Mouse (Mus musculus) liver (tissue): ENCODE measurements around the gene Itsn1.

ENCODE experiments used
- DNase-seq: peaks from one replicate; pipeline ENCODE4 v3.0.0-alpha.2; 2020; ENCODE audit warnings: mixed read lengths

The Itsn1 gene

GRCm38 (mm10) chr16:91876457-91876856, 147.4 kb downstream of the Itsn1 start:
- no peak for DNase-seq

GRCm38 (mm10) chr16:91879101-91879500, 150.0 kb downstream of the Itsn1 start:
- no peak for DNase-seq

- no peak for DNase-seq
These were observed 152.0 kb downstream of the Itsn1 start for GRCm38 (mm10) chr16:91880869-91881767.

DNA sequence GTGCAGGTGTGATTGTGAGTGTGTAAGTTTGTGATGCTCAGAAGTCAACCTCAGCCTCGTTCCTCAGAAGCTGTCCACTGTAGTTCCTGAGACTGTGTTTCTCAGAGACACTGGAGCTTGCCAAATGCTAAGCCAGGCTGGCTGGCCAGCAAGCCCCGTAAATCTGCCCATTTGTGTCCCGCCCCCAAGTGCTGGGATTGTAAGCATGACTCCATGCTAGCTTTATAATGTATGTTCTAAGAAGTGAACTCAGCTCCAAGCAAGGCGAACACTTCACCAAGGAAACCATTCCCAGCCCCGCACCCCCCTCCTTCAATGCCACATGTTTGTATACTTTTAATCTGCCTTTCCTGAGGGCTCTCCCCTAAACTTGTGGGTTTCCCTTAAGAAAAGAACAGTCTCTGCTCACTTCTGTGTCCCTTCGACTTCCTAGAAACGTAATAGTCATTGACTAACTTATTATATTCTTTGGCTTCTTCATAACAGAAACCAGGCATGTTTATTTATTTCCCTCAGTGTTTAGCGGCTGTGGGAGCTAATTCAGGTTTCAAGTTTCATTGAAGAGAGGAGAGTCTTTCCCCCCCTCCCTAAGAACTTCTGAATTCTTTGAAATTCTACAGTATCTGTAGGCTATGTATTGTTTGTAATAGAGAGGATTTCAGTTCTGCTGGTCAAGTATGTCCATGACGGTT, 153.2 kb downstream of the Itsn1 start:
- DNase-seq = no peak

- DNase-seq = no peak
These were observed 154.6 kb downstream of the Itsn1 start for GRCm38 (mm10) chr16:91883636-91884035.

- DNase-seq = peak; percentile 81
These were observed 155.1 kb downstream of the Itsn1 start for GRCm38 (mm10) chr16:91884196-91884595.

DNA sequence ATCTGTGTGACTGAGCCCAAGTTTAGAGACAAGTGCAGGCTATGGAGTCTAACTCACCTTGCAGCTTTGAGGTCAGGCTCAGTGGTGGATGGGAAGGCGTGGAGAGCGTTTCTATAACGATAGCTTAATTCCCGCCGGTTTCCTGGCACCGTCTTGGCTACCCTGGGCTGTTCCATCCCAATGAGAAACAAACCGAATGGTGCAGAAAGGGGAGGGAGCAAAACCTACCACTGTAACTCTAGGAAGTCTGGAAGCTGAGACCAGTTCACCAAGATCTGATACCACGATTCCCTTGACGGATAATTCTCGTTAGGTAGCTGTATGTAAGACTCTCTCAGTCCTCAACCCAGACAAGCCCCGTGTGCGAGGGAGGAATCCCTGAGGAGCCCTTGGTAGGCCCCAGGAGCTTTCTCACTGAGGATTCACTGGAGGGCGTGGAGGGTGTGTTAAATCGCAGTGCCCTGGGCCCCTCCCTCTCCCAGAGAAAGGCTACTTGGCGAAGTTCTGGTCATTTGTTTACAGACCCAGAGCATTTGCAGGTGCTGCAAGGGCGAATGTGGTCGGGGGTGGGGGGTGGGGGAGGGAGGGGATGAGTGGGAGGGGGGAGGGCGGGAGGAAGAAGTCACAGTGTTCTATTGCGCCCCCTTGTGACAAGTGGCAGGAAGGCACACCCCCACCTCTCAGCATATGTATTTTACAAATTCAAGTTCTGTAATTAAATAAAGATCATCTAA, 156.5 kb downstream of the Itsn1 start:
- peak; percentile 43 for DNase-seq

- DNase-seq = no peak
These were observed 159.3 kb downstream of the Itsn1 start for GRCm38 (mm10) chr16:91888368-91888767.

- DNase-seq = no peak
These were observed 160.8 kb downstream of the Itsn1 start for GRCm38 (mm10) chr16:91889831-91890230.

GRCm38 (mm10) chr16:91891218-91891617, 162.1 kb downstream of the Itsn1 start:
- no peak for DNase-seq

DNA sequence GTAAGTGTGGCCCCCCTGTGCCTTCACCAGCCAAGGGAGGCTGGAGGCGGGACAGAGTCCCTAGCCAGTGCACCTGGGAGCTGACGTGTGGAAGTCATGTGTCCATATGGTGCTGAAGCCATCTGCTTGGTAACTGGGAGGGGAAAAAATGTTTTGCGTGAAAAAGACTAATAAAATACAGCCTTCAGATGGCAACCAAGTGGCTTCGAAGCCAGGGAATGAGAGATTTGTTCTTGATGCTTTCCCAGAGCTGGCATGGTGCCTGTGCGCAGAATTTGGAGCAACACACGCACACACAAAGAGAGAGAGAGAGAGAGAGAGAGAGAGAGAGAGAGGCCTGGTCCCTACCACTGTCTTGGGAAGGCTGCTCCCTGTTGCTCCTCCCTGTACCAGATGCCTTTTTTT, 167.3 kb downstream of the Itsn1 start:
- DNase-seq = no peak

- DNase-seq = no peak
These were observed 170.1 kb downstream of the Itsn1 start for GRCm38 (mm10) chr16:91898850-91899848.

DNA sequence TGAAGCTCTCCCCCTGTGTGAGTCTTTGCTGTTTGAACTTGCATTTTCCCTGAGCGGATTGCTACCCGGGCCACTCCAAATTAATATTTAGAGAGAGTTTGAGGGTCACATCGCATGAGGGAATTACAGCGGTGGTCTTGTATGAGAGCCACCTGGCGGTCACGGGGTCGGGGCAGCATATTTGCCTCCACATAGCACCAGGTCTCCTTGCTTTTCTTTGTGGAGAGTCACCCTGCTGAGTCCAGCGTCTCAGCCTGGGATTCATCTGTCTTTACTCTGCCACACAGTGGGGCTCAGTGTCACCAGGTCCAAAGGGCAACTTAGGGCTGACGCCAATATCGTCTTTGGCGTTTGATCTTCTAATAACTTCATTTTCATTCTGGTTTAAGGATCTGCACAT, 171.2 kb downstream of the Itsn1 start:
- DNase-seq = no peak

DNA sequence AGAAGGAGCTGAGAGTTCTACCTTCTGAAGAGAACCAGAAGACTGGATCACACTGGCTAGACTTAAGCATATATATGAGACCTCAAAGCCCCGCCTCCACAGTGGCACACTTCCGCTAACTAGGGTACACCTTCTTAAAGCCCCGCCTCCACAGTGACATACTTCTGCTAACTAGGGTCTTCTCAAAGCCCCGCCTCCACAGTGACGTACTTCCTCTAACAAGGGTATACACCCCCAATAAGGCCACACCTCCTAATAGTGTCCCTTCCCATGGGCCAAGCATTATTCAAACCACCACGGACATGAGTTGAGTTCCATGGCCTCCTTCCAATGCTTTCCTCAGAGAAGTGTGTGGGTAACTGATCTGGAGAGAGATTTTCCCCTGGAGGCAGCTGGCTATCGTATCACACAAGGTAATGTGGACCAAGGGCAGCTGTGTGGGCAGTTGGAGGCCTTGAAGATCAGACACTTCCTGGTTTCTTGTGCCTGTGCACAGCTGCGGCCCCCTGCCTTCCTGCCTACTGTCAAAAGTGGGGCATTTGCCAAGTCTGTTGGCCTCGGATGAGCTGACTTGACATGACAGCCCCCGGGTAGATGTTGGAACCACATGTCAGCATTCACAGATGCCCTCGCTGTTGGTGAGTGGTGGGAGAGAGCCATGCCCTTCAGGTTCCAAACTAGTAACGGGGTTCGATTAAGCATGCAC, 174.9 kb downstream of the Itsn1 start:
- DNase-seq = no peak

DNA sequence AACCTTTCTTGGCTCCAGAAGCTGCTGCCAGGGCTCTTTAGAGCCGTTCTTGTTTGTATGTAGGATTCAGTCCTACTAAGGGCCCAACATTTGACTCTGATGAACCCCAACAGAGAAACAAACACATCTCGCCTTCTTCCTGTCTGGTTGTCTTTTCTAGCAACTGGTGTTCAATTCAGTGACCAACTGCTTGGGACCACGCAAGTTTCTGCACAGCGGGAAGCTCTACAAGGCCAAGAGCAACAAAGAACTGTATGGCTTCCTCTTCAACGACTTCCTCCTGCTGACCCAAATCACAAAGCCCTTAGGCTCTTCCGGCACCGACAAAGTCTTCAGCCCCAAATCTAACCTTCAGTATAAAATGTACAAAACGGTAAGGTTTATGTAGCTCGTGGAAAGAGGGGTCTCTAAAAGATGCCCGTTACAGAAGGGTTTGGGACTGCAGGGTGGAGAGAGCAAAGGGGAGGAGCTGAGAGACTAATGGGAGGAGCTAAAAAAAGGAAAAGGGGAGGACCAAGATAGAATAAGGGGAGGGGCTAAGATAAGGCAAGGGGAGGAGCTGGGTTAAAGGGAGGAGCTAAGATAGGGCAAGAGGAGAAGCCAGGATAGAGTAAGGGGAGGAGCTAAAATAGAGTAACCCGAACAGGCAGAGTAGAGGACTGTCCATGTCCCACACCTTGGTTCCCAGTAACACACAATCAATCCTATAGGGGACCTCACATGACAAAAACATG, 176.2 kb downstream of the Itsn1 start:
- DNase-seq = no peak

GRCm38 (mm10) chr16:91905987-91906386, 176.9 kb downstream of the Itsn1 start:
- DNase-seq = no peak

- no peak for DNase-seq
These were observed 177.6 kb downstream of the Itsn1 start for GRCm38 (mm10) chr16:91906672-91907071.

- no peak for DNase-seq
These were observed 178.1 kb downstream of the Itsn1 start for GRCm38 (mm10) chr16:91907158-91907557.

- DNase-seq = no peak
These were observed 180.7 kb downstream of the Itsn1 start for GRCm38 (mm10) chr16:91909569-91910335.

GRCm38 (mm10) chr16:91917631-91918096, 188.6 kb downstream of the Itsn1 start:
- peak; percentile 87 for DNase-seq
